Mouse (Mus musculus) cortical plate, adult 2 months (tissue): ENCODE data around the gene Agmo.

Experiments used
- CTCF ChIP-seq: fragments of 200-500 bp; IDR thresholded peaks from 2 replicates; pipeline ENCODE4 v1.5.1; 2011; ENCODE audit warnings: mild to moderate bottlenecking, control low read depth, low read length; ENCODE audit not compliant: insufficient read depth; ENCODE audit errors: extremely low read depth
- POLR2A ChIP-seq: fragments of 200-500 bp; IDR thresholded peaks from 2 replicates; pipeline ENCODE4 v1.6.1; 2011; ENCODE audit warnings: mild to moderate bottlenecking, low read length, control low read depth; ENCODE audit not compliant: insufficient read depth; ENCODE audit errors: extremely low read depth

GRCm38 (mm10) chr12:37273964-37274657, 32.7 kb downstream of the Agmo start:
- no peak for TF ChIP-seq CTCF
- no peak for TF ChIP-seq POLR2A
